ENCODE assay signal across 8 mouse cellular contexts in the genomic region with DNA sequence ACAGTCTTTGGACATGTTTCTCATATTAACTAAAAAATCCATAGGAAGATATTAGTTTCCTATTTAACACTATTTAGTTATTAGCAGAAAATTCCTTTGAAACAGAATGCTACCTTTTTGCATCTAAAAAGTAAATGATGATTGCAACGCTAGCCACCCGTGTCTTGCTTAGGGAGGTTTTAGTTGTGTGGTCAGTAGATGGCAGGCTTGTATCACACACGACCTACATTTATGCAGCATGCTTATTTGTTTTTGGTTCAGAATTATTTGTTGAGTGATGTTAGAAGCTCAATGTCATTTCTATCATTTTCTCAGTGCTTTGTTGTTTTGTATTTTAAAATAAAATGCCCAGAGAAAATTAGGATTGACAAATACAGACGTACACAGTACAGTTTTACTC.
DNase-seq lines count a peak whose midpoint lies in the region; ATAC-seq and TF ChIP-seq lines count a peak whose summit lies in the region.
"Had no signal": no experiment of that assay in that cellular context is flagged by ENCODE, and none has a peak within 500 bp of the region (broad histone marks: within the 10 kb centered on the region; RNA-seq: fewer than 3 reads in every experiment).

No protein-coding gene starts in this region.

- 40% methylated on average over 4 of the region's 4 CpGs for WGBS in kidney, postnatal 0 days

- H3K4me2 ChIP-seq in kidney, postnatal 0 days (ENCODE audit: low read length): no peak overlapping the region
- H3K4me2 ChIP-seq: stomach, embryonic 15.5 days had no signal

- peak; percentile 38 for DNase-seq in kidney, postnatal 0 days (ENCODE audit: low spot score)
- no peak for DNase-seq in kidney, postnatal 14 days
- no peak for DNase-seq in Patski (ENCODE audit: low read depth, low spot score)
- DNase-seq in layer of hippocampus, adult 2 months (ENCODE audit: low spot score in 2 of 2): peak in 1 of 2 experiments; percentile 22
- no peak for DNase-seq in testis, postnatal 10 days (ENCODE audit: low spot score)
- no peak for DNase-seq in urinary bladder, adult 18-20 months (ENCODE audit: low spot score in 2 of 2)

- no peak for ATAC-seq in kidney, postnatal 0 days (replicated peaks; ENCODE audit: low FRiP score, low read depth)
- no peak for ATAC-seq in Patski

- H3K9ac ChIP-seq in kidney, postnatal 0 days (ENCODE audit: low read depth, low read length): no peak overlapping the region
- H3K9ac ChIP-seq: stomach, embryonic 15.5 days had no signal

- in situ Hi-C loops in Patski (cut with MboI; ENCODE audit: low pct_unique_long_range_greater_than_20kb): no loop called here

- H3K27me3 ChIP-seq in kidney, postnatal 0 days (ENCODE audit: insufficient read depth, low read length): no peaks in the 10 kb centered on the region
- H3K27me3 ChIP-seq in E14TG2a.4 (ENCODE audit: insufficient read depth, low read length) (no peaks in the 10 kb centered on the region), Patski (peaks cover 8% of the 10 kb centered on the region)
- H3K27me3 ChIP-seq: stomach, embryonic 15.5 days had no signal

- POLR2A ChIA-PET in Patski (lab: Charles Lee): no interaction called here

- no peaks in the 10 kb centered on the region for H3K36me3 ChIP-seq in kidney, postnatal 0 days (ENCODE audit: insufficient read depth, low read length)
- H3K36me3 ChIP-seq in E14TG2a.4 (ENCODE audit: insufficient read depth, low read length): no peaks in the 10 kb centered on the region
- H3K36me3 ChIP-seq: stomach, embryonic 15.5 days had no signal

- CTCF ChIA-PET in Patski (lab: Charles Lee): no interaction called here

- H3K4me3 ChIP-seq in kidney, postnatal 0 days (replicated peaks; ENCODE audit: low read depth, low read length): no peak overlapping the region
- H3K4me3 ChIP-seq in E14TG2a.4 (replicated peaks; ENCODE audit: low read length): no peak overlapping the region
- H3K4me3 ChIP-seq in layer of hippocampus, adult 2 months: no peak overlapping the region
- H3K4me3 ChIP-seq: stomach, embryonic 15.5 days had no signal

- H3K9me3 ChIP-seq in kidney, postnatal 0 days (replicated peaks; ENCODE audit: low read length): no peaks in the 10 kb centered on the region
- H3K9me3 ChIP-seq in E14TG2a.4 (ENCODE audit: low read length): no peaks in the 10 kb centered on the region
- H3K9me3 ChIP-seq: stomach, embryonic 15.5 days had no signal

- no peaks in the 10 kb centered on the region for H3K4me1 ChIP-seq in kidney, postnatal 0 days (replicated peaks; ENCODE audit: insufficient read depth, low read length)
- no peaks in the 10 kb centered on the region for H3K4me1 ChIP-seq in E14TG2a.4 (replicated peaks; ENCODE audit: low read depth, low read length)
- H3K4me1 ChIP-seq: stomach, embryonic 15.5 days had no signal

- H3K27ac ChIP-seq in kidney, postnatal 0 days: no peak overlapping the region
- no peak overlapping the region for H3K27ac ChIP-seq in layer of hippocampus, adult 2 months
- H3K27ac ChIP-seq: stomach, embryonic 15.5 days had no signal

- TF ChIP-seq CTCF in kidney, postnatal 0 days (IDR thresholded peaks at IDR 0.05; ENCODE audit: low read depth): peak; percentile 71
- TF ChIP-seq CTCF in E14TG2a.4 (conservative IDR thresholded peaks at IDR 0.05; ENCODE audit: low read length) (peak; percentile 26; the same call in 1 of the 2 replicates), Patski (IDR thresholded peaks at IDR 0.05) (peak; percentile 24)
- TF ChIP-seq CTCF in layer of hippocampus, adult 2 months (conservative IDR thresholded peaks at IDR 0.05): peak; percentile 83

Comparison
In these comparisons a context has a peak if more than half of its experiments do, and no peak if none do; other contexts are left out.
1. CTCF ChIP-seq: peak in every context shown above with its lines; median percentile 83 in layer of hippocampus, adult 2 months; 71 in kidney, postnatal 0 days; 26 in E14TG2a.4; 24 in Patski.